Mouse (Mus musculus) CD4-positive naive resting alpha-beta T cell, adult 57 days (primary cell): ENCODE results near the gene BC030870. TPM values are rescaled to one million over a fixed set of nuclear protein-coding genes. Genes with fewer than 3 reads are reported as not detected.

ENCODE experiments used
- total RNA-seq: library from RNA; stranded (reverse); gene quantifications from one replicate; pipeline ENCODE4 v1.2.4, GENCODE M21; 2023

BC030870 gene
- total RNA-seq, result not detected

GRCm38 (mm10) chr8:65129199-65129788 lies at the start of gene BC030870:
TSS of gene BC030870 (minus strand) at chr8:65129563.

GRCm38 (mm10) chr8:65074733-65075132 lies 54.6 kb downstream of the BC030870 start, which contains the start of gene Gm10663:
TSS of gene Gm10663 (plus strand) at chr8:65075033.

GRCm38 (mm10) chr8:65037117-65037533 lies 92.2 kb downstream of the BC030870 start, which contains the start of gene Apela:
TSS of gene Apela (minus strand) at chr8:65037336.

Other genes starting within 250 kb of the BC030870 start
- 41.9 TPM for gene Tmem192, start 182.4 kb downstream of the BC030870 start, total RNA-seq
- gene Trim75, start 141.7 kb downstream of the BC030870 start, total RNA-seq, result not detected
- not detected for gene Trim61, start 111.0 kb downstream of the BC030870 start, total RNA-seq
- not detected for gene Trim60, start 111.0 kb downstream of the BC030870 start, total RNA-seq
- gene Apela, start 92.2 kb downstream of the BC030870 start, total RNA-seq, result not detected
- not detected for gene Gm10663, start 54.5 kb downstream of the BC030870 start, total RNA-seq